Mouse (Mus musculus) lung, adult 2 months (tissue): Measurements from ENCODE around the gene Ndufa4l2.

Source experiments
- CTCF ChIP-seq: fragments of 200-500 bp; IDR thresholded peaks from 2 replicates; pipeline ENCODE4 v1.5.1; 2011; ENCODE audit warnings: mild to moderate bottlenecking, low read length, control low read depth; ENCODE audit not compliant: insufficient read depth
- POLR2A ChIP-seq: fragments of 200-500 bp; IDR thresholded peaks from 2 replicates; pipeline ENCODE4 v1.6.1; 2011; ENCODE audit warnings: low read depth, mild to moderate bottlenecking, control low read depth, low read length, borderline replicate concordance; ENCODE audit errors: extremely low read depth

GRCm38 (mm10) chr10:127491128-127491512 is 23.6 kb upstream of the Ndufa4l2 start:
- TF ChIP-seq CTCF: no peak
- no peak for TF ChIP-seq POLR2A
